Mouse (Mus musculus) heart, embryonic 14.5 days (tissue): Measurements from ENCODE around the gene Luc7l. TPM values are rescaled to one million over a fixed set of nuclear protein-coding genes. Genes with fewer than 3 reads are reported as not detected.
"Not testable (repeated sequence)": the region's sequence is repeated elsewhere in the genome, so short reads cannot be mapped to it uniquely, and the experiment has no call there.

ENCODE experiments used
- ATAC-seq: fragments of 200-750 bp; cut with Nextera tagmentation; 2 replicates; pipeline ENCODE4 v1.8.0; 2017; ENCODE audit warnings: low read depth, moderate TSS enrichment; ENCODE audit not compliant: insufficient number of reproducible peaks, insufficient read depth, low FRiP score
- H3K27ac ChIP-seq, 2 experiments: fragments of 200-500 bp in 1 of 2; fragments of 300-500 bp in 1 of 2; sonication (generic) in 1 of 2; replicated peaks in 1 of 2; 2 replicates each; pipeline ENCODE4 v1.5.1; 2012 to 2014; ENCODE audit warnings: low read depth in 2 of 2, low read length in 2 of 2, control low read depth in 1 of 2, mild to moderate bottlenecking in 1 of 2, mixed read lengths in 1 of 2; ENCODE audit not compliant: control insufficient read depth in 1 of 2, insufficient read depth in 1 of 2
- H3K27me3 ChIP-seq: fragments of 300-500 bp; sonication (generic); 2 replicates; pipeline ENCODE4 v1.6.1; 2014; ENCODE audit warnings: mild to moderate bottlenecking, low read length, control low read depth; ENCODE audit not compliant: control insufficient read depth, insufficient read depth
- H3K36me3 ChIP-seq: fragments of 300-500 bp; sonication (generic); 2 replicates; pipeline ENCODE4 v1.6.1; 2014; ENCODE audit warnings: mild to moderate bottlenecking, control low read depth, low read length, mixed read lengths; ENCODE audit not compliant: control insufficient read depth, insufficient read depth
- H3K4me1 ChIP-seq, 2 experiments: fragments of 200-500 bp in 1 of 2; fragments of 300-500 bp in 1 of 2; sonication (generic) in 1 of 2; 2 replicates each; pipeline ENCODE4 v1.6.1; 2012 to 2014; ENCODE audit warnings: low read length in 2 of 2, control low read depth in 1 of 2, mixed read lengths in 1 of 2; ENCODE audit not compliant: control insufficient read depth in 2 of 2, insufficient read depth in 2 of 2
- H3K4me2 ChIP-seq: fragments of 300-500 bp; sonication (generic); 2 replicates; pipeline ENCODE4 v1.6.1; 2014; ENCODE audit warnings: mild to moderate bottlenecking, low read length
- H3K4me3 ChIP-seq, 2 experiments: fragments of 200-500 bp in 1 of 2; fragments of 300-500 bp in 1 of 2; sonication (generic) in 1 of 2; 2 replicates each; pipeline ENCODE4 v1.5.1; 2012 to 2014; ENCODE audit warnings: low read length in 2 of 2, mild to moderate bottlenecking in 2 of 2, control low read depth in 1 of 2, low read depth in 1 of 2, moderate library complexity in 1 of 2; ENCODE audit not compliant: control insufficient read depth in 1 of 2, insufficient read depth in 1 of 2
- H3K9ac ChIP-seq: fragments of 300-500 bp; sonication (generic); 2 replicates; pipeline ENCODE4 v1.6.1; 2014; ENCODE audit warnings: mild to moderate bottlenecking, low read length
- H3K9me3 ChIP-seq: fragments of 300-500 bp; sonication (generic); 2 replicates; pipeline ENCODE4 v1.6.1; 2016; ENCODE audit warnings: low read length, control low read depth; ENCODE audit not compliant: control insufficient read depth
- WGBS: fragments of 180-500 bp; shearing (Covaris S2); extraction: QIAGEN DNeasy Blood & Tissue Kit; methylation state at CpG from one replicate; pipeline ENCODE4 v1.1.7; 2014; 5-methylcytosine and 5-hydroxymethylcytosine counted together
- polyA plus RNA-seq: library from polyadenylated mRNA; unstranded; fragments of >200 nt; fragmentation: Nextera tagmentation; extraction: Ambion mirVana; gene quantifications from 2 replicates; pipeline ENCODE4 v1.2.1, GENCODE M21; 2014

Gene Luc7l
- polyA plus RNA-seq, 1 experiment from 2014 or later, result 55.1 TPM

GRCm38 (mm10) chr17:26253399-26253798, 703 bp downstream of the Luc7l start:
- peaks cover 0 to 15% of the 10 kb centered on the region in 2 experiments; a peak in 3 of 4 replicates for H3K4me1 ChIP-seq
- ATAC-seq, result no peak
- H3K27me3 ChIP-seq, result no peaks in the 10 kb centered on the region
- H3K27ac ChIP-seq, result peak overlapping the region; percentile 98
- peak overlapping the region; percentile 95 for H3K9ac ChIP-seq
- peak overlapping the region; percentile 78 for H3K4me2 ChIP-seq
- H3K4me3 ChIP-seq, result peak overlapping the region; percentile 76 to 94
- H3K9me3 ChIP-seq, result no peaks in the 10 kb centered on the region
- WGBS, result under 1% methylated on average over 24 of the region's 24 CpGs
- peaks cover 35% of the 10 kb centered on the region for H3K36me3 ChIP-seq

- H3K27me3 ChIP-seq, result no peaks in the 10 kb centered on the region
- peaks cover 54% of the 10 kb centered on the region for H3K36me3 ChIP-seq
- no peak overlapping the region for H3K27ac ChIP-seq
- no peaks in the 10 kb centered on the region for H3K9me3 ChIP-seq
- H3K4me1 ChIP-seq, result peaks cover 0 to 15% of the 10 kb centered on the region in 2 experiments; a peak in 3 of 4 replicates
- H3K4me3 ChIP-seq, result no peak overlapping the region
- H3K4me2 ChIP-seq, result no peak overlapping the region
- ATAC-seq, result no peak
- 94% methylated on average over 7 of the region's 7 CpGs for WGBS
- H3K9ac ChIP-seq, result no peak overlapping the region
Observed at GRCm38 (mm10) chr17:26255313-26255712, 2.6 kb downstream of the Luc7l start.

DNA sequence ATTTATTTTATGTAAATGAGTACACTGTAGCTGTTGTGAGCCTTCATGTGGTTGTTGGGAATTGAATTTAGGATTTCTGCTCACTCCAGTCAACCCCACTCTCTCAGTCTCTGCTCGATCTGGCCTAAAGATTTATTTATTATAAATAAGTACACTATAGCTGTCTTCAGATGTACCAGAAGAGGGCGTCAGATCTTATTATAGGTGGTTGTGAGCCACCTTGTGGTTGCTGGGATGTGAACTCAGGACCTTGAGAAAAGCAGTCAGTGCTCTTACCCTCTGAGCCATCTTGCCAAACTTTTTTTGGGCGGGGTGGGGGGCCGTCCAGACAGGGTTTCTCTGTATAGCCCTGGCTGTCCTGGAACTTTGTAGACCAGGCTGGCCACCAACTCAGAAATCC, 9.1 kb downstream of the Luc7l start:
- H3K4me2 ChIP-seq, result no peak overlapping the region
- H3K36me3 ChIP-seq, result peaks cover 95% of the 10 kb centered on the region
- H3K4me1 ChIP-seq, result no peaks in the 10 kb centered on the region
- no peak overlapping the region for H3K9ac ChIP-seq
- no peaks in the 10 kb centered on the region for H3K27me3 ChIP-seq
- H3K9me3 ChIP-seq, result no peaks in the 10 kb centered on the region
- H3K4me3 ChIP-seq, result no peak overlapping the region
- 82% methylated on average over 4 of the region's 4 CpGs for WGBS
- H3K27ac ChIP-seq, result no peak overlapping the region
- no peak for ATAC-seq

DNA sequence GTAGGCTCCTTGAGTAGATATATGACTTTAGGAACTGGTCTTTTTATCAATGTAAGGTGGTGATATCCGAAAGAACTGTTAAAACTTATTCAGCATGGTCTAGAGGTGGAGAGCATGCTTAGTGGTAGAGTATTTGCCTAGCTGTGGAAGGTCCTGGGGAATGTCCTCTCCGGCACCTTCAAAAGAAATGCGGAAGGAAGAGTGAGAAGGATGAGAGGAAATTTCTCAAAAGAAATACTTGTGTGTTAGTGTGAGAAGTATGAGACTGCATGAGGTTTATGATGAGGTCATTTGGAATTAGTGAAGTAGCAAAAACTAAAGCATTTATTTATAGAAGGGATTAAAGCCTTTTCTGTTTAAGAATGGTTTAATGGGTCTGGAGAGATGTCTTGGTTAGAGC, 9.7 kb downstream of the Luc7l start:
- Histone ChIP-seq H3K4me2 (no peak overlapping the region), H3K4me3 (no peak overlapping the region), H3K4me1 (no peaks in the 10 kb centered on the region), H3K36me3 (peaks cover 95% of the 10 kb centered on the region), H3K27ac (no peak overlapping the region), H3K9me3 (no peaks in the 10 kb centered on the region), H3K9ac (no peak overlapping the region), H3K27me3 (no peaks in the 10 kb centered on the region)
- WGBS, result 87% methylated on average over 3 of the region's 3 CpGs
- ATAC-seq, result no peak

DNA sequence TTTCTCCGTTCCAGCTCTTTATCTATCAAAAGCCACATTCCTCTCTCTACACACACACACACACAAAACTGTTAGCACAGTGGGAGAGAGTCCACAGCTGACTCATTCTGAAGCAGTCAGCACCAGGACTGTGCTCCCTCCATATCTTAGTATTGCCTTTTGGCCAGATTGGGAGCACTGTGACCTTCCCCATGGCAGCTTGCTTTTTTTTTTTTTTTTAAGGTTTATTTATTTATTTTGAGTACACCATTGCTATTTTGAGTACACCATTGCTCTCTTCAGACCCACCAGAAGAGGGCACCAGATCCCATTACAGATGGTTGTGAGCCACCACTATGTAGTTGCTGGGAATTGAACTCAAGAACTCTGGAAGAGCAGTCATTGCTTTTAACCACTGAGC, 16.2 kb downstream of the Luc7l start:
- WGBS, result 13% methylated on average over 1 of the region's 1 CpGs
- no peak for ATAC-seq

GRCm38 (mm10) chr17:26269577-26269976, 16.9 kb downstream of the Luc7l start:
- H3K27ac ChIP-seq, H3K4me3 ChIP-seq, H3K27me3 ChIP-seq, H3K4me2 ChIP-seq, H3K4me1 ChIP-seq, H3K9ac ChIP-seq, H3K9me3 ChIP-seq, ATAC-seq: not testable (repeated sequence)
- 91% methylated on average over 9 of the region's 10 CpGs for WGBS
- H3K36me3 ChIP-seq, result peaks cover 90% of the 10 kb centered on the region

More for the DNA sequence above, 16.2 kb downstream of the Luc7l start:
- H3K9ac ChIP-seq, result no peak overlapping the region
- no peak overlapping the region for H3K27ac ChIP-seq
- no peak overlapping the region for H3K4me2 ChIP-seq
- H3K36me3 ChIP-seq, result peaks cover 94% of the 10 kb centered on the region
- no peak overlapping the region for H3K4me3 ChIP-seq
- no peaks in the 10 kb centered on the region for H3K4me1 ChIP-seq
- H3K27me3 ChIP-seq, result no peaks in the 10 kb centered on the region
- no peaks in the 10 kb centered on the region for H3K9me3 ChIP-seq

DNA sequence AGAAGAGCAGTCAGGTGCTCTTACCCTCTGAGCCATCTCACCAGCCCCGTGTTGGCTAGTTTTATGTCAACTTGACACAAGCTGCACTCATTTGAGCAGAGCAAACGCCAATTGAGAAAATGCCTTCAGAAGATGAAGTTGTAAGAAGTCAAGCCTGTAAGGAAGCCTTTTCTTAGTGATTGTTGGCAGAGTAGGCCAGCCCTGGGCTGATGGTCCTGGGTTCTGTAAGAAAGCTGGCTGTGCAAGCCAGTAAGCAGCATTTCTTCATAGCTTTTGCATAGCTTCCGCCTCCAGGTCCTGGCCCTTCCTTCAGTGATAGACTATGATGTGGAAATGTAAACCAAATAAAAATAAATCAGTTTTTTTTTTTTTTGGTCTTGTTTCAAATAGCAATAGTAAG, 19.9 kb downstream of the Luc7l start:
- Histone ChIP-seq H3K9ac (no peak overlapping the region), H3K4me1 (no peaks in the 10 kb centered on the region), H3K27me3 (no peaks in the 10 kb centered on the region), H3K9me3 (no peaks in the 10 kb centered on the region), H3K36me3 (peaks cover 90% of the 10 kb centered on the region), H3K4me3 (no peak overlapping the region), H3K27ac (no peak overlapping the region), H3K4me2 (no peak overlapping the region)
- 85% methylated on average over 3 of the region's 3 CpGs for WGBS
- ATAC-seq, result no peak

DNA sequence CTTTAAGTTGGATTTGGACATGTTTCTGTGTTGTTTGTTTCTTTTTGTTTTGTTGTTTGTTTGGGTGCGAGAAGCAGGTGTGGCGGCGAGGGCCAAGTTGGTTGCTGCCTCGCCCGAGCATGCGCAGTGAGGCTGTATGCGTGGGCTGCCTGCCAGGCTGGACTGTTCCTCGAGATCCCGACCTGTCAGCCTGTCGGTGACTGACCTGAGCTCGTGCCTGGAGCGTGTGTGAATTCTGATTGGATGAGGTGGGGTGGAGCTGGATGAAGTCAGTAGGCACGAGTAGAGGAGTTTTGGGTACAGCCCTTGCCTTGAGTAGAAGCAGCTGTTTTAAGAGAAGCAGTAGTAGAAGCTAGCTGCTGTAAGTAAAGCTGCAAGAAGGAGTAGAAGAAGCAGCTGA, 23.2 kb downstream of the Luc7l start:
- ATAC-seq, result no peak
- no peaks in the 10 kb centered on the region for H3K9me3 ChIP-seq
- no peak overlapping the region for H3K4me2 ChIP-seq
- no peak overlapping the region for H3K4me3 ChIP-seq
- WGBS, result 72% methylated on average over 13 of the region's 13 CpGs
- no peak overlapping the region for H3K27ac ChIP-seq
- H3K27me3 ChIP-seq, result no peaks in the 10 kb centered on the region
- no peak overlapping the region for H3K9ac ChIP-seq
- peaks cover 94% of the 10 kb centered on the region for H3K36me3 ChIP-seq
- no peaks in the 10 kb centered on the region for H3K4me1 ChIP-seq
